Mouse (Mus musculus): ENCODE measurements at regions not wholly inside any gene's neighbourhood (a gene's known extent, or its start where the extent isn't known, plus 50 kb on each side); places are given as distances from the start of the nearest gene placed in this dataset.

GRCm38 (mm10) chr4:12452086-12452485 lies 280.3 kb upstream of the Fam92a start:
- DNase-seq (ENCODE audit: low spot score in 2 of 2): no peak

GRCm38 (mm10) chr4:12425507-12425906 lies 253.7 kb upstream of the Fam92a start:
- DNase-seq (ENCODE audit: low spot score in 2 of 2): no peak

- DNase-seq (ENCODE audit: low spot score in 2 of 2): no peak
Measured at GRCm38 (mm10) chr4:12421628-12422319, 250.0 kb upstream of the Fam92a start.

- DNase-seq (ENCODE audit: low spot score in 2 of 2): no peak
Measured at GRCm38 (mm10) chr4:12418086-12418485, 246.3 kb upstream of the Fam92a start.

- DNase-seq (ENCODE audit: low spot score in 2 of 2): no peak
Measured at GRCm38 (mm10) chr4:12395344-12395743, 223.5 kb upstream of the Fam92a start.

GRCm38 (mm10) chr4:12376797-12377570 lies 205.2 kb upstream of the Fam92a start:
- DNase-seq (ENCODE audit: low spot score in 2 of 2): no peak

- no peak for DNase-seq (ENCODE audit: low spot score in 2 of 2)
Measured at GRCm38 (mm10) chr4:12369551-12369950, 197.7 kb upstream of the Fam92a start.

GRCm38 (mm10) chr4:12356992-12357634 lies 185.3 kb upstream of the Fam92a start:
- DNase-seq (ENCODE audit: low spot score in 2 of 2): no peak

- no peak for DNase-seq (ENCODE audit: low spot score in 2 of 2)
Measured at GRCm38 (mm10) chr4:12353337-12353856, 181.6 kb upstream of the Fam92a start.

GRCm38 (mm10) chr4:12339236-12339635 lies 167.4 kb upstream of the Fam92a start:
- no peak for DNase-seq (ENCODE audit: low spot score in 2 of 2)

GRCm38 (mm10) chr4:12334832-12335587 lies 163.2 kb upstream of the Fam92a start:
- no peak for DNase-seq (ENCODE audit: low spot score in 2 of 2)

- DNase-seq (ENCODE audit: low spot score in 2 of 2): no peak
Measured at GRCm38 (mm10) chr4:12334429-12334828, 162.6 kb upstream of the Fam92a start.

GRCm38 (mm10) chr4:12316024-12316423 lies 144.2 kb upstream of the Fam92a start:
- no peak for DNase-seq (ENCODE audit: low spot score in 2 of 2)

GRCm38 (mm10) chr4:12308332-12308731 lies 136.5 kb upstream of the Fam92a start:
- no peak for DNase-seq (ENCODE audit: low spot score in 2 of 2)

- DNase-seq (ENCODE audit: low spot score in 2 of 2): no peak
Measured at GRCm38 (mm10) chr4:12306618-12307565, 135.1 kb upstream of the Fam92a start.

- DNase-seq (ENCODE audit: low spot score in 2 of 2): no peak
Measured at GRCm38 (mm10) chr4:12287079-12287686, 115.4 kb upstream of the Fam92a start.

- DNase-seq (ENCODE audit: low spot score in 2 of 2): no peak
Measured at GRCm38 (mm10) chr4:12286391-12286790, 114.6 kb upstream of the Fam92a start.

GRCm38 (mm10) chr4:12285983-12286382 lies 114.2 kb upstream of the Fam92a start:
- no peak for DNase-seq (ENCODE audit: low spot score in 2 of 2)

- no peak for DNase-seq (ENCODE audit: low spot score in 2 of 2)
Measured at GRCm38 (mm10) chr4:12277949-12278348, 106.1 kb upstream of the Fam92a start.

GRCm38 (mm10) chr4:12273369-12273768 lies 101.6 kb upstream of the Fam92a start:
- DNase-seq (ENCODE audit: low spot score in 2 of 2): no peak

All from adrenal gland, adult 18-20 months (tissue).